Mouse (Mus musculus): Measurements from ENCODE around the gene Csnk2b. TPM values are rescaled to one million over a fixed set of nuclear protein-coding genes. Genes with fewer than 3 reads are reported as not detected.

Gene Csnk2b
- polyA plus RNA-seq, 1 experiment from 2014 or later: 246 TPM

DNA sequence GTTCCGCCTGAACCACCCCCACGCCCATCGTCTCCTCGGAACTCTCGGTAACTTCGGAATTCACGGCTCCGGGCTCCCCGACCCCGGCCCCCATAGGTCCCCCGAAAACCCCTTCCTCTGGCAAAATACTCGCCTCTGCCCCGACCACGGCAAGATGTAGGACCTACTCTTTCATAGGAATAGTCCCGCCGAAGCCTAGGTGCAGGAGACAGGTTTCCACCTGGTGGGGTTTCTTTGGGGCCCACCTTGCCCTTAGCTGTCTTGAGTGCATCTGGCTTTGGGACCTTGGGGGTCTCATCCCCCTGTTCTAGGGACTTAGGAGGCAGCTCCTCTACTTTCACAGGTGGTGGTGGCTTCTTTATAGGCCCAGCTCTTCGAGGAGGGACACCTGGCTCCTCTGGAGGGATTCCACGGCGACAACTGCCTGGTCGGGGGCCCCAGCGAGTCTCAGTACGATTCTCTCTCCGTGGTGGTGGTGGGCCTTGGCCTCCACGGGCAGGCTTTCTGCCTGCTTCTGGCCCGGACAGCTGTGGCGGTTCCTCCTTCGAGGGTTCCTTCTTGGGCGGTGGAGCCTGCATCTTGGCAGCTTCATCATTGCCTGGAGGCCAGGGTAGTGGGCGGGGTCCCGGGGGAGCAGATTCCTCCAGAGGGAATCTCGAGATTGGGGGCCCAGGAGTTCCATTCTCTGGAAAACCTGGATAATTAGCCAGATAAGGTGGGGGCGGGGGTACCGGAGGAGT, 34.8 kb upstream of the Csnk2b start:
- WGBS: 91% methylated on average over 33 of the region's 33 CpGs
- ATAC-seq (replicated peaks; ENCODE audit: low FRiP score): no peak
- Histone ChIP-seq H3K27me3 (replicated peaks; ENCODE audit: control insufficient read depth, insufficient read depth, low read length) (no peaks in the 10 kb centered on the region), H3K4me3 (ENCODE audit: low read depth, low read length) (no peak overlapping the region), H3K27ac (ENCODE audit: low read depth, low read length) (no peak overlapping the region), H3K4me1 (replicated peaks; ENCODE audit: control insufficient read depth, insufficient read depth, low read length) (peaks cover under 1% of the 10 kb centered on the region; the same call in 1 of the 2 replicates), H3K9me3 (ENCODE audit: control insufficient read depth, low read length) (no peaks in the 10 kb centered on the region), H3K36me3 (ENCODE audit: control insufficient read depth, insufficient read depth, low read length) (peaks cover 96% of the 10 kb centered on the region), H3K9ac (ENCODE audit: low read depth, low read length) (no peak overlapping the region), H3K4me2 (no peak overlapping the region)
- DNase-seq (ENCODE audit: low spot score): no peak

- H3K4me1 ChIP-seq (replicated peaks; ENCODE audit: control insufficient read depth, insufficient read depth, low read length): no peaks in the 10 kb centered on the region; the same call in 1 of the 2 replicates
- ATAC-seq (replicated peaks; ENCODE audit: low FRiP score): no peak
- no peaks in the 10 kb centered on the region for H3K9me3 ChIP-seq (ENCODE audit: control insufficient read depth, low read length)
- H3K27me3 ChIP-seq (replicated peaks; ENCODE audit: control insufficient read depth, insufficient read depth, low read length): no peaks in the 10 kb centered on the region
- H3K4me3 ChIP-seq (ENCODE audit: low read depth, low read length): no peak overlapping the region
- no peak overlapping the region for H3K27ac ChIP-seq (ENCODE audit: low read depth, low read length)
- WGBS: 94% methylated on average over 12 of the region's 12 CpGs
- H3K4me2 ChIP-seq: no peak overlapping the region
- DNase-seq (ENCODE audit: low spot score): no peak
- peaks cover 94% of the 10 kb centered on the region for H3K36me3 ChIP-seq (ENCODE audit: control insufficient read depth, insufficient read depth, low read length)
- H3K9ac ChIP-seq (ENCODE audit: low read depth, low read length): no peak overlapping the region
These were observed 33.6 kb upstream of the Csnk2b start for GRCm38 (mm10) chr17:35155451-35155850.

GRCm38 (mm10) chr17:35154616-35155015, 32.8 kb upstream of the Csnk2b start:
- DNase-seq (ENCODE audit: low spot score): no peak
- Histone ChIP-seq H3K4me2 (no peak overlapping the region), H3K36me3 (ENCODE audit: control insufficient read depth, insufficient read depth, low read length) (peaks cover 94% of the 10 kb centered on the region), H3K9me3 (ENCODE audit: control insufficient read depth, low read length) (no peaks in the 10 kb centered on the region), H3K4me1 (replicated peaks; ENCODE audit: control insufficient read depth, insufficient read depth, low read length) (no peaks in the 10 kb centered on the region; the same call in 1 of the 2 replicates), H3K27ac (ENCODE audit: low read depth, low read length) (no peak overlapping the region), H3K9ac (ENCODE audit: low read depth, low read length) (no peak overlapping the region), H3K27me3 (replicated peaks; ENCODE audit: control insufficient read depth, insufficient read depth, low read length) (no peaks in the 10 kb centered on the region), H3K4me3 (ENCODE audit: low read depth, low read length) (no peak overlapping the region)
- WGBS: 87% methylated on average over 7 of the region's 7 CpGs
- no peak for ATAC-seq (replicated peaks; ENCODE audit: low FRiP score)

DNA sequence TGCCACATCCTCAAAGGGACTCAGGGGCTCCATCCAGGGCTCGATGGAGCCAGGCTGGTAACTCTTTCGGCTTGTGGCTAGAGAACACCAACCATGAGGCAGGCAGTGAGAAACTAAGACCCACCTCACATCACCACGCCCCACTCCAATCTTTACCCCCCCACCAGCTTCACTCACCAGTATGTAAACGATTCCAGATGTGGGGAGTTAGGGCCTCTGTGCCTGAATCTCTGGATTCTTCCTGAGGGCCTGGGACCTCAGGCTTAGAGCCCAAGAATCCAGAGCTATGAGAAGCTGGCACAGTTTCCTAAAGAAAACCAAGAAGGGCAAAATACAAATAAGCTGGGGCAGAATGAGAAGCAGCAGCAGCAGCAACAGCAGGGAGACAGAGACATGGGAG, 32.1 kb upstream of the Csnk2b start:
- ATAC-seq (replicated peaks; ENCODE audit: low FRiP score) (no peak), DNase-seq (ENCODE audit: low spot score) (no peak)
- Histone ChIP-seq H3K36me3 (ENCODE audit: control insufficient read depth, insufficient read depth, low read length) (peaks cover 93% of the 10 kb centered on the region), H3K4me3 (ENCODE audit: low read depth, low read length) (no peak overlapping the region), H3K4me1 (replicated peaks; ENCODE audit: control insufficient read depth, insufficient read depth, low read length) (no peaks in the 10 kb centered on the region; the same call in 1 of the 2 replicates), H3K4me2 (no peak overlapping the region), H3K9ac (ENCODE audit: low read depth, low read length) (no peak overlapping the region), H3K27me3 (replicated peaks; ENCODE audit: control insufficient read depth, insufficient read depth, low read length) (no peaks in the 10 kb centered on the region), H3K9me3 (ENCODE audit: control insufficient read depth, low read length) (no peaks in the 10 kb centered on the region), H3K27ac (ENCODE audit: low read depth, low read length) (no peak overlapping the region)
- WGBS: 85% methylated on average over 4 of the region's 4 CpGs

DNA sequence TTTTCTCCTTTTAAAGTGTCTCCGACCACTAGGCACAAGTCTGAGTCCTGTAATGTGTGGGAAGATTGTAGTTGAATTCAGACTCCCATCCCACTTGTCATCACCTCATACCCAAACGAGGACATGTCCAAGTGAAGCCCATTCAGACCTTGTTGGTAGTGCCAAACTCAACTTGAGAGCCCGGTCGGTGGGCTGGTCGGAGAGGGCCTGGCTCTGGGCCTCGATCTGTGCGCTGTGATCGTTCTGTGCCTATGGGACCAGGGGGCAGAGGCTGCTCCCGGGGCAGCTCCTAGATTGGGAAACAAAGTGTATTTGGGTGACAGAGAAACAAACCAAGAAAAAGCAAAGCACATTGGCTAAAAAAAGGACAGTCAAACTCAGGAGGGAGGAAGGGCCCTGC, 31.2 kb upstream of the Csnk2b start:
- no peaks in the 10 kb centered on the region for H3K27me3 ChIP-seq (replicated peaks; ENCODE audit: control insufficient read depth, insufficient read depth, low read length)
- H3K9me3 ChIP-seq (ENCODE audit: control insufficient read depth, low read length): no peaks in the 10 kb centered on the region
- peaks cover 90% of the 10 kb centered on the region for H3K36me3 ChIP-seq (ENCODE audit: control insufficient read depth, insufficient read depth, low read length)
- no peak overlapping the region for H3K27ac ChIP-seq (ENCODE audit: low read depth, low read length)
- H3K4me2 ChIP-seq: no peak overlapping the region
- DNase-seq (ENCODE audit: low spot score): no peak
- H3K4me3 ChIP-seq (ENCODE audit: low read depth, low read length): no peak overlapping the region
- no peaks in the 10 kb centered on the region; the same call in 1 of the 2 replicates for H3K4me1 ChIP-seq (replicated peaks; ENCODE audit: control insufficient read depth, insufficient read depth, low read length)
- 94% methylated on average over 9 of the region's 9 CpGs for WGBS
- H3K9ac ChIP-seq (ENCODE audit: low read depth, low read length): no peak overlapping the region
- no peak for ATAC-seq (replicated peaks; ENCODE audit: low FRiP score)

GRCm38 (mm10) chr17:35152121-35152520, 30.3 kb upstream of the Csnk2b start:
- Histone ChIP-seq H3K27ac (ENCODE audit: low read depth, low read length) (no peak overlapping the region), H3K27me3 (replicated peaks; ENCODE audit: control insufficient read depth, insufficient read depth, low read length) (no peaks in the 10 kb centered on the region), H3K36me3 (ENCODE audit: control insufficient read depth, insufficient read depth, low read length) (peaks cover 83% of the 10 kb centered on the region), H3K9me3 (ENCODE audit: control insufficient read depth, low read length) (no peaks in the 10 kb centered on the region), H3K4me3 (ENCODE audit: low read depth, low read length) (no peak overlapping the region), H3K9ac (ENCODE audit: low read depth, low read length) (no peak overlapping the region), H3K4me1 (replicated peaks; ENCODE audit: control insufficient read depth, insufficient read depth, low read length) (no peaks in the 10 kb centered on the region; the same call in 1 of the 2 replicates), H3K4me2 (no peak overlapping the region)
- DNase-seq (ENCODE audit: low spot score) (no peak), ATAC-seq (replicated peaks; ENCODE audit: low FRiP score) (no peak)
- WGBS: 96% methylated on average over 4 of the region's 4 CpGs

DNA sequence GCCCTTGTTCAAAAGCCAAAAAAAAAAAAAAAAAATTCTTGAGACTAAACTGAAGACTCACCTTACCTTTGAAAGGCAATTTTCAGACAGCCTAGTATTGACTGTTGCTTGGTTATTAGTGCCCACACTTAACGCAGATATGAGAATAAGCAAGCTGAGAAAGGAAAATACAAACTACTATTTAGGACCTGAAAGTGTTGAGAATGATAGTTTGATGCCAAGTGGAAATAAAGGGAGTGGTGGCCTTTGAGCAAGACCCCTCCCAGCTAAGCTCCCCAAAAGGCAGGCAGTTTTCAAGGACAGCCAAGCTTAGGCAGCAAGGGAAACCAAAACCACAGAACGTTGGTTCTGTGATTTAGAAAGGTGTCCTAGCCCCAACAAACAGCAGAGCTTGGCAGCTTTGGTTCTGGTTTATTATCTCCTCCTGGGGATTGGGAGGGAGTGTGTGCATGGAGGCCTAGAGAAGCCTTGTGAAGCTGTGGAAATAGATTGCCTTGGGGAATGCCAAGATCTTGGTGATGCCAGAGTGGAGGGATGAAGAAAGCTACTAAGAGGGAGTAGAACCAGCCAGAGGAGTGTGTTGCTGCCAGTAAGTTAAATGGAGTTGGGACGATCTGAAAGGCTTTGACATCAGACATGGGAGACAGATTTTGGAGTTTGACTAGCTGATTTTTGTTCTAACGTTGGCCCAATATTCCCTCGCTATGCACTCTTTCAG, 26.2 kb upstream of the Csnk2b start:
- Histone ChIP-seq H3K9me3 (ENCODE audit: control insufficient read depth, low read length) (no peaks in the 10 kb centered on the region; the same call in 1 of the 2 replicates), H3K27ac (ENCODE audit: low read depth, low read length) (no peak overlapping the region), H3K4me3 (ENCODE audit: low read depth, low read length) (no peak overlapping the region), H3K27me3 (replicated peaks; ENCODE audit: control insufficient read depth, insufficient read depth, low read length) (no peaks in the 10 kb centered on the region), H3K9ac (ENCODE audit: low read depth, low read length) (no peak overlapping the region), H3K36me3 (ENCODE audit: control insufficient read depth, insufficient read depth, low read length) (peaks cover 81% of the 10 kb centered on the region), H3K4me1 (replicated peaks; ENCODE audit: control insufficient read depth, insufficient read depth, low read length) (no peaks in the 10 kb centered on the region; the same call in 1 of the 2 replicates), H3K4me2 (no peak overlapping the region)
- ATAC-seq (replicated peaks; ENCODE audit: low FRiP score) (no peak), DNase-seq (ENCODE audit: low spot score) (no peak)
- WGBS: 64% methylated on average over 5 of the region's 5 CpGs

DNA sequence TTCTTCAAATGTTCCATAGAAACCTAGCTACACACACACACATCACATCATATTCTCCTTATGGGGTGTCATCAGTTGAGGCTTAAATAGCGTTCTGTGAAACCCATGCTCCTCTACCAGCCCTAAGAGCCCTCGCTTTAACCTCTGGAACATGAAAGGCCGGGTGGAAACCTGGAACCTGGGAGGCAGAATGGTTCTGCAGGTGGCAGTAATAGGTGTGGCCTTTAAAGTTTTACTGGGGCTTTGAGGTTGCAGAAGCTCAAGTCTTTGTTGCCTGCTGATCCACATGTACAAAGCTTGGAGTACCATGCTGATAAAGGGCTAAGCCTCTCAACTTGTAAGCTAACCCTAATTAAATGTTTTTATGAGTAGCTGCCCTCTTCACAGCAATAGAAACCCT, 25.5 kb upstream of the Csnk2b start:
- Histone ChIP-seq H3K9ac (ENCODE audit: low read depth, low read length) (no peak overlapping the region), H3K27ac (ENCODE audit: low read depth, low read length) (no peak overlapping the region; the same call in 1 of the 2 replicates), H3K4me1 (replicated peaks; ENCODE audit: control insufficient read depth, insufficient read depth, low read length) (no peaks in the 10 kb centered on the region; the same call in 1 of the 2 replicates), H3K4me2 (no peak overlapping the region), H3K27me3 (replicated peaks; ENCODE audit: control insufficient read depth, insufficient read depth, low read length) (no peaks in the 10 kb centered on the region), H3K36me3 (ENCODE audit: control insufficient read depth, insufficient read depth, low read length) (peaks cover 81% of the 10 kb centered on the region), H3K4me3 (ENCODE audit: low read depth, low read length) (no peak overlapping the region), H3K9me3 (ENCODE audit: control insufficient read depth, low read length) (no peaks in the 10 kb centered on the region; the same call in 1 of the 2 replicates)
- ATAC-seq (replicated peaks; ENCODE audit: low FRiP score): no peak
- DNase-seq (ENCODE audit: low spot score): no peak
- 72% methylated on average over 3 of the region's 3 CpGs for WGBS
